Mouse (Mus musculus): ENCODE results near the gene Ctnnb1. TPM values are rescaled to one million over a fixed set of nuclear protein-coding genes. Genes with fewer than 3 reads are reported as not detected.

Gene Ctnnb1
- total RNA-seq, 2 experiments from 2014 or later, result 452 to 506 TPM

- no peak overlapping the region for H3K27ac ChIP-seq
- no peak for DNase-seq (ENCODE audit: extremely low spot score in 1 of 2, low spot score in 2 of 2)
- H3K4me3 ChIP-seq, result no peak overlapping the region
- no peak for TF ChIP-seq CTCF (IDR thresholded peaks at IDR 0.05)
- intact Hi-C loops (cut with DNase I), result no loop called here
These were observed 35.2 kb downstream of the Ctnnb1 start for GRCm38 (mm10) chr9:120964224-120964623.

GRCm38 (mm10) chr9:120965007-120965406 is 36.0 kb downstream of the Ctnnb1 start:
- DNase-seq (ENCODE audit: extremely low spot score in 1 of 2, low spot score in 2 of 2), result no peak
- Histone ChIP-seq H3K27ac (no peak overlapping the region), H3K4me3 (no peak overlapping the region)
- no peak for TF ChIP-seq CTCF (IDR thresholded peaks at IDR 0.05)
- intact Hi-C loops (cut with DNase I), result no loop called here

GRCm38 (mm10) chr9:120973026-120973515 is 44.1 kb downstream of the Ctnnb1 start:
- DNase-seq (ENCODE audit: extremely low spot score in 1 of 2, low spot score in 2 of 2), result no peak
- no peak for TF ChIP-seq CTCF (IDR thresholded peaks at IDR 0.05)
- H3K27ac ChIP-seq, result no peak overlapping the region
- intact Hi-C loops (cut with DNase I), result no loop called here
- no peak overlapping the region for H3K4me3 ChIP-seq

- no peak for TF ChIP-seq CTCF (IDR thresholded peaks at IDR 0.05)
- Histone ChIP-seq H3K27ac (no peak overlapping the region), H3K4me3 (no peak overlapping the region)
- no peak for DNase-seq (ENCODE audit: extremely low spot score in 1 of 2, low spot score in 2 of 2)
- intact Hi-C loops (cut with DNase I), result no loop called here
These were observed 45.2 kb downstream of the Ctnnb1 start for GRCm38 (mm10) chr9:120974209-120974608.

DNA sequence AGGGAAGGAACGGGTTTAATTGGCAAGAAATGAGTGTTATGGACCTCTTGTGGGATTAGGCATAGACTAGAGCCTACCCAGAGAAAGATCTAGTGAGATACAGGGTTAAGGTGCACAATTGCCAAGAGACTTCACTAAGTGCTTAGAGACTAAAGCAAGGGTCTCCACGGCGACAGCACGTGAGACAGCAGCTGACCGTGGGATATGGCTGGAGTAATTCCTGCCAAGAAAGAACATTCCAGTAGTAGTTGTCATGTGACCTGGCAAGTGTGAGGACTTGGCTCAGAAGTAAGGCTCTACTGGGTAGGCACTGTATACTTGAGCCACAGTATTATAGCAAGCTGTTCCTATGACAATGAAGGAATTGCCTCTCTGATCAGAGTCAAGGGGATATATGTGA is 47.1 kb downstream of the Ctnnb1 start:
- no peak overlapping the region for H3K27ac ChIP-seq
- no peak for TF ChIP-seq CTCF (IDR thresholded peaks at IDR 0.05)
- intact Hi-C loops (cut with DNase I), result no loop called here
- no peak overlapping the region for H3K4me3 ChIP-seq
- DNase-seq (ENCODE audit: extremely low spot score in 1 of 2, low spot score in 2 of 2), result no peak

DNA sequence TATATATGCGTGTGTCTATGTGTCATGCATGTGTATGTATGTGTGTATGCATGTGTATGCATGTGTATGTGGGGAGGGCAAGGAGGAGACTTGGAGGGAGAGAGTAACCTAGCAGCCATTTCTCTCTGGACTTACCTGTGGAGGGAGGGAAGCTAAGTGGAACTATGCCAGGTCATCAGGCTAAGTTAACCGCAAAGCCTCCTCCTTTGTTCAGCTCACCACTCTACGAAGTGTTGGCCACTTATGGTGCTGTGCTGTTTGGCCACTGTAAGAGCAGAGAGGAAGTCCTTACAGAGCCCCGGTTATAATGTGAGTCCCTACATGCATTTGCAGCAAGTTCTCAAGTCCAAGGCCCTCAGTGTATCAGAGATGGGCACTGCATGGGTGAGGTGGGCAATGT is 47.8 kb downstream of the Ctnnb1 start:
- intact Hi-C loops (cut with DNase I), result no loop called here
- H3K27ac ChIP-seq, result no peak overlapping the region
- no peak for TF ChIP-seq CTCF (IDR thresholded peaks at IDR 0.05)
- H3K4me3 ChIP-seq, result no peak overlapping the region
- no peak for DNase-seq (ENCODE audit: extremely low spot score in 1 of 2, low spot score in 2 of 2)

DNA sequence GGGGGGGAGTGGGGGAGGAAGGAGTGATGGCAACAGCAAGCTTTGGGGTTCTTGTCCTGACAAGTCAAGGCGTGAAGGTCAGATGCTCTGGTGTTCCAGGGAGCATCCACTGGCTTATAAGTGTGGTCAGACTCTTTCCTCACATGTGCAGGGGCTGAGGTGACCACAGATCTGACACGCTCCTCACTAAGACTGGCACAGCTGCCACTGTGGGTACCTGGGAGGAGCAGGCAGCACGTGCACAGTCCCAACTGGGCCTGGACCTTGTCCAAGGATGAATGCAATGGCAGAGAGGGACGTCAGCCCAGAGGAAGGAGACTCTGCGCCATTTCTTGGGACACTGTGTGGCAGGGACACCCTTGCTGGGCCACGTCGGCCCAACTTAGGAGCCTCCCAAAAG is 52.8 kb downstream of the Ctnnb1 start:
- no peak overlapping the region for H3K4me3 ChIP-seq

GRCm38 (mm10) chr9:120983849-120984248 is 54.8 kb downstream of the Ctnnb1 start:
- no peak for DNase-seq (ENCODE audit: extremely low spot score in 1 of 2, low spot score in 2 of 2)

More for the DNA sequence above, 52.8 kb downstream of the Ctnnb1 start:
- no peak for DNase-seq (ENCODE audit: extremely low spot score in 1 of 2, low spot score in 2 of 2)
- intact Hi-C loops (cut with DNase I), result no loop called here
- TF ChIP-seq CTCF (IDR thresholded peaks at IDR 0.05), result no peak
- H3K27ac ChIP-seq, result no peak overlapping the region

DNA sequence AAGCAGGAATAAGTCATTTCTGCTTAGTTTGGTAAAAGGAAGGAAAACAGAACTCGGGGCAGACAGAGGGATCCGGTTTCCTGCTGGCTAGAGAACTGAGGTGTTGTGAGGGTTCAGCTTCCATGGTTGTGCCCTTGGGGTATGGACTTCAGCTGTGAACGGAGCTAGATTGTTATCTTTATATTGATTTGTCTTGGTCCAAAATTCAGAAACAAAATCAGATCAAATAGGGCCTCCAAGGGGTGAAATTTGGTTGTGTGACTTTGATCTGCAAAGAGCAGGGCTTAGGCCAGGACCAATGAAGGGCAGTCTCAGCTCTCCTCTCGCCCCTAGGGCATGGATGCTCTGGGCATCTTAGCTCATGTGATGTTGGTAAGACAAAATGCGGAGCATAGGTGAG is 55.5 kb downstream of the Ctnnb1 start:
- H3K4me3 ChIP-seq, result no peak overlapping the region
- no peak for TF ChIP-seq CTCF (IDR thresholded peaks at IDR 0.05)
- no peak for DNase-seq (ENCODE audit: extremely low spot score in 1 of 2, low spot score in 2 of 2)
- no peak overlapping the region for H3K27ac ChIP-seq
- intact Hi-C loops (cut with DNase I), result no loop called here

More at GRCm38 (mm10) chr9:120983849-120984248, 54.8 kb downstream of the Ctnnb1 start:
- TF ChIP-seq CTCF (IDR thresholded peaks at IDR 0.05), result no peak
- H3K27ac ChIP-seq, result no peak overlapping the region
- intact Hi-C loops (cut with DNase I), result no loop called here
- no peak overlapping the region for H3K4me3 ChIP-seq

GRCm38 (mm10) chr9:120985009-120985408 is 56.0 kb downstream of the Ctnnb1 start:
- Histone ChIP-seq H3K4me3 (no peak overlapping the region), H3K27ac (no peak overlapping the region)
- DNase-seq (ENCODE audit: extremely low spot score in 1 of 2, low spot score in 2 of 2), result no peak
- TF ChIP-seq CTCF (IDR thresholded peaks at IDR 0.05), result no peak
- intact Hi-C loops (cut with DNase I), result no loop called here

GRCm38 (mm10) chr9:120985524-120985923 is 56.5 kb downstream of the Ctnnb1 start:
- TF ChIP-seq CTCF (IDR thresholded peaks at IDR 0.05), result no peak
- no peak overlapping the region for H3K4me3 ChIP-seq
- intact Hi-C loops (cut with DNase I), result no loop called here
- no peak for DNase-seq (ENCODE audit: extremely low spot score in 1 of 2, low spot score in 2 of 2)
- no peak overlapping the region for H3K27ac ChIP-seq

GRCm38 (mm10) chr9:120986255-120986654 is 57.2 kb downstream of the Ctnnb1 start:
- no peak for TF ChIP-seq CTCF (IDR thresholded peaks at IDR 0.05)
- H3K27ac ChIP-seq, result no peak overlapping the region
- intact Hi-C loops (cut with DNase I), result no loop called here
- H3K4me3 ChIP-seq, result no peak overlapping the region
- DNase-seq (ENCODE audit: extremely low spot score in 1 of 2, low spot score in 2 of 2), result no peak

DNA sequence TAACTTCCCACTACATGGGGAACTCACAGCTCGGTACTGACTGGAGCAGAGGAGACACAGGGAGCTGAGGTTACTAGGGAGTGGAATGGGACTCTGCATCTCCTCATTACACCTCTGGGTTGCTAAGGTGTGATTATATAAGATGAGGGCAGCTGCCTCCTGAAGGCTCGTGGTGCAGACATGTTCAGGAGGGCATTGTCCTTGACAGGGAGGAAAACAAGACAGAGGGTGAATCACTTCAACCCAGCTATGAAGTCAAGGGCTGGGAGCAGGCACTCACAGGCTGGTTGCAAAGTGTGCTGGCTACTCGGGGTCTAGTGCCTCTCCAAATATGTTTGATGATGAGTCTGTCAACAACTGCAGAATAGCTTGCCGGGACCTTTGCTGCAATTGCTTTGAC is 58.0 kb downstream of the Ctnnb1 start:
- no peak for DNase-seq (ENCODE audit: extremely low spot score in 1 of 2, low spot score in 2 of 2)
- no peak for TF ChIP-seq CTCF (IDR thresholded peaks at IDR 0.05)
- Histone ChIP-seq H3K4me3 (no peak overlapping the region), H3K27ac (no peak overlapping the region)
- intact Hi-C loops (cut with DNase I), result no loop called here

All from left cerebral cortex, adult 2 months (tissue).